Mouse (Mus musculus): ENCODE results near the gene Arl4d. TPM values are rescaled to one million over a fixed set of nuclear protein-coding genes. Genes with fewer than 3 reads are reported as not detected.

The Arl4d gene
- polyA plus RNA-seq, 1 experiment from 2014 or later, result 8.4 TPM

DNA sequence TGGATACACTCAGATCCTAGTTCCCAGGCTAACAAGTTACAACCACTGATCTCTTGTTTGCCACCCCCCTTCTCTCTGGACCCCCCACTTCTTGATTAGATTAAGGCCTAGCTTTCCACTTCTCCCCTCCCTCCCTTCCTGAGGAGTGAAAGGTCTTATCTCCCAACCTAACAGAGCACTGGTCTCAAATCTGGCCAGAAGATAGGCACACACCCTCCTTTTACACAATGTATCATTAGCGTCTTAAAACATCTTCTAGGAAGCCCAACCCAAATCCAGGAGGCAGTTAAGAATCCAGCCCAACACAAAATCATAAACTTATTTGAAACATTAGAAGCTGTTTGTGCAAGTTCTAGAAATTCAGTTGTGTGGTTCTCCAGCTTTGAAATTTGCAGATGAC, 5.0 kb downstream of the Arl4d start:
- Histone ChIP-seq H3K36me3 (no peaks in the 10 kb centered on the region), H3K4me3 (replicated peaks) (no peak overlapping the region), H3K4me2 (replicated peaks) (no peak overlapping the region), H3K9ac (replicated peaks) (no peak overlapping the region), H3K27ac (no peak overlapping the region), H3K27me3 (peaks cover 10% of the 10 kb centered on the region), H3K4me1 (replicated peaks) (peaks cover 25% of the 10 kb centered on the region), H3K9me3 (no peaks in the 10 kb centered on the region)
- ATAC-seq, result no peak
- 89% methylated on average over 1 of the region's 1 CpGs for WGBS

DNA sequence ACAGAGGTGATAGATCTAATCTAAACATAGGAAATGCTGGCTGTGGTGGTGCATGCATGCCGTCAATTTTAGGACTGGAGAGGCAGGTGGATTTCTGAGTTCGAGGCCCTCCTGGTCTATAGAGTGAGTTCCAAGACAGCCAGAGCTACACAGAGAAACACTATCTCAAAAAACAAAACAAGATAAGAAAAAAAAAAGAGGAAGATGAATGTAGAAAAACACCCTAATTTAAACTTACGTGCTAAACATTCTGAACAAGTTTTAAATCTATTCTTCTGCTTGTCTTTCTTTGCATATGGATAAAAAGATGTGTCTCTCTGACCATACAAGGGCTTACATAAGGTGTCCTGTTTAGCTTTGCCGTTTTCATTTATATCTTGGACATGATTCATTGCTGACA, 5.9 kb downstream of the Arl4d start:
- ATAC-seq, result no peak
- H3K4me3 ChIP-seq (replicated peaks), result no peak overlapping the region
- 93% methylated on average over 4 of the region's 4 CpGs for WGBS
- peaks cover 20% of the 10 kb centered on the region for H3K4me1 ChIP-seq (replicated peaks)
- peaks cover 9% of the 10 kb centered on the region for H3K27me3 ChIP-seq
- no peak overlapping the region for H3K4me2 ChIP-seq (replicated peaks)
- H3K9ac ChIP-seq (replicated peaks), result no peak overlapping the region
- no peak overlapping the region for H3K27ac ChIP-seq
- no peaks in the 10 kb centered on the region for H3K9me3 ChIP-seq
- H3K36me3 ChIP-seq, result no peaks in the 10 kb centered on the region

DNA sequence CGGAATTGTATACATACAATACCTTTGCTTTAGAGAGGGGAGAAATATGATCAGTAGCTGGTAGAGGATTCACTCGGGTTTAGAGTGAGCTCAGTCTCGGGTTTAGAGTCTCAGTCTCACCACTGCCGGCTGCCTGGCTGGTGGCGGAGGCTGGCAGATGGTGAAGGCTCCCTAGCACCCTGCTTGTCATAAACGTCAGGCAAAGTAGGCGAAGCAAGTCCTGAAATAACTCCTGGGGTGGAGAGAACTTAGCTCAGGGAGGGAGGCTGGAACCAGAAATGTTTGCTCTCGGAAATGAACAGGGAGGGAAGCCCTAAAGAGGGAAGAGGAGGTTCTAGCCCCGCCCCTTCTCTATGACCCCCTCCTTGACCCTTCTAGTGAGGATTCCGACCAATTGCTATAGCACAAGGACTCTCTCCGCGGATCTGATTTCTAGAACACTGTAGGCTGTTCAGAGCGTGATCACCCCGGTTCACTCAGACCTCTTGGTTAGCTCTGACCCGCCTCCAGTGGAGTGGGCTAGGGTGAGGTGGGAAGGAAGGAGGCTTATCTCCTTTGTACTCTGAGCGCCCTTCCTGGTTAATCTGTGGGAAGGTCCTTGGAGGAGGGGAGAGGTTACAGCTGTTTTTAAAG, 7.8 kb downstream of the Arl4d start:
- no peak for ATAC-seq
- no peak overlapping the region for H3K4me3 ChIP-seq (replicated peaks)
- H3K4me2 ChIP-seq (replicated peaks), result no peak overlapping the region
- 38% methylated on average over 16 of the region's 16 CpGs for WGBS
- no peak overlapping the region for H3K27ac ChIP-seq
- H3K9ac ChIP-seq (replicated peaks), result no peak overlapping the region
- no peaks in the 10 kb centered on the region for H3K36me3 ChIP-seq
- no peaks in the 10 kb centered on the region for H3K27me3 ChIP-seq
- H3K4me1 ChIP-seq (replicated peaks), result peaks cover 11% of the 10 kb centered on the region
- H3K9me3 ChIP-seq, result no peaks in the 10 kb centered on the region

DNA sequence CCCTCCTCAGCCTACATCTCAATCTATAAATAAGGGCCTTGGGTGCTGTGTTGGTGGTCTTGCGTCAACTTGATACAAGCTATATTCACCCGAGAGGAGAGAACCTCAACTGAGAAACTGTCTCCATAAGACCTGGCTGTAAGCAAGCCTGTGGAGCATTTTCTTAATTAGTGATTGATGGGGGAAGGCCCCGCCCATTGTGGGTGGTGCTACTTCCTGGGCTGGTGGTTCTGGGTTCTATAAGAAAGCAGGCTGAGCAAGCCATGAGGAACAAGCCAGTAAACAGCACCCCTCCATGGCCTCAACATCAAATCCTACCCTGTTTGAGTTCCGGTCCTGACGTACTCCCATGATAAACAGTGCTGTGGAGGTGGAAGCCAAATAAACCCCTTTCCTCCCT, 8.8 kb downstream of the Arl4d start:
- H3K36me3 ChIP-seq, result no peaks in the 10 kb centered on the region
- H3K27me3 ChIP-seq, result no peaks in the 10 kb centered on the region
- H3K4me2 ChIP-seq (replicated peaks), result no peak overlapping the region
- WGBS, result 86% methylated on average over 5 of the region's 5 CpGs
- H3K9me3 ChIP-seq, result no peaks in the 10 kb centered on the region
- H3K4me3 ChIP-seq (replicated peaks), result no peak overlapping the region
- H3K4me1 ChIP-seq (replicated peaks), result peaks cover 3% of the 10 kb centered on the region; the same call in 1 of the 2 replicates
- H3K9ac ChIP-seq (replicated peaks), result no peak overlapping the region
- ATAC-seq, result no peak
- no peak overlapping the region for H3K27ac ChIP-seq

DNA sequence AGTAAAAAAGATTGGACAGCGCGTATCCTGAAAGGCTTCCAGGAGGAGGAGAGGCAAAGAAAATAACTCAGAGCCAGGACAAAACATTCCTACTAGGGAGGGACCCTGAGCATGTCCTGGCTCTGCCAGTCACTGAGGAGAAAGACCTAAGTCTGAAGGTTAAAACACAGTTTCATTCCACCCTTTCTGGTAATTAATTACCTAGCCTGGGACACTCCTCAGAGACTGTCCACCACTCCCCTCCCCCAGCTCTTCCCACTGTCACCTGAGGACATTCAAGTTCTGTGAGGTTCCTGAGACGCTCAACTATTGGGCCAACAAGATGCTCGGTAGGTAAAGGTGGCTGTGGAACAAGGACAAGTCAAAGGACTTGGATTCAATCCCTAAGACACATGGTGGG, 10.0 kb downstream of the Arl4d start:
- no peaks in the 10 kb centered on the region; the same call in 1 of the 2 replicates for H3K4me1 ChIP-seq (replicated peaks)
- no peak overlapping the region for H3K4me2 ChIP-seq (replicated peaks)
- no peak for ATAC-seq
- H3K4me3 ChIP-seq (replicated peaks), result no peak overlapping the region
- H3K27ac ChIP-seq, result no peak overlapping the region
- no peaks in the 10 kb centered on the region for H3K9me3 ChIP-seq
- H3K36me3 ChIP-seq, result no peaks in the 10 kb centered on the region
- H3K27me3 ChIP-seq, result no peaks in the 10 kb centered on the region
- H3K9ac ChIP-seq (replicated peaks), result no peak overlapping the region
- WGBS, result 98% methylated on average over 4 of the region's 4 CpGs

DNA sequence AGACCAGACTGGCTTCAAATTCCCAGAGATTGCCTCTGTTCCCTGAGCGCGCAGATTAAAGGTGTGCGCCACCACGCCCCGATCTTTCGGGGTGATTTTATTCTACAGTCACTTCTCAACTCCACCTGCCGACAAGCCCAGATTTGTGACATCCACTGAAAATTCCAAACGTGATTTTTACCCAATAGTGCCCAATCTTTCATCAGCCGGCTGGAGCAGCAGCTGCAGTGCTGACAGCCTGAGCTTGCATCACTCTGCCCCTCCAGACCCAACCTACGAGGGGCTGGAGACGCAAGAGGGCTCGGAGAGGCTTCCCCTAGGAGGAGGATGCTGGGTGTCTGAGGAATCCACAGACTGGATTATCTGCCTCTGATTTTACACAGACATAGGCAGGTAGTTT, 12.3 kb downstream of the Arl4d start:
- no peaks in the 10 kb centered on the region for H3K9me3 ChIP-seq
- no peak overlapping the region for H3K4me2 ChIP-seq (replicated peaks)
- no peak overlapping the region for H3K4me3 ChIP-seq (replicated peaks)
- no peaks in the 10 kb centered on the region for H3K36me3 ChIP-seq
- H3K27me3 ChIP-seq, result no peaks in the 10 kb centered on the region
- no peak overlapping the region for H3K27ac ChIP-seq
- peaks cover 9% of the 10 kb centered on the region for H3K4me1 ChIP-seq (replicated peaks)
- no peak for ATAC-seq
- 86% methylated on average over 12 of the region's 12 CpGs for WGBS
- no peak overlapping the region for H3K9ac ChIP-seq (replicated peaks)

DNA sequence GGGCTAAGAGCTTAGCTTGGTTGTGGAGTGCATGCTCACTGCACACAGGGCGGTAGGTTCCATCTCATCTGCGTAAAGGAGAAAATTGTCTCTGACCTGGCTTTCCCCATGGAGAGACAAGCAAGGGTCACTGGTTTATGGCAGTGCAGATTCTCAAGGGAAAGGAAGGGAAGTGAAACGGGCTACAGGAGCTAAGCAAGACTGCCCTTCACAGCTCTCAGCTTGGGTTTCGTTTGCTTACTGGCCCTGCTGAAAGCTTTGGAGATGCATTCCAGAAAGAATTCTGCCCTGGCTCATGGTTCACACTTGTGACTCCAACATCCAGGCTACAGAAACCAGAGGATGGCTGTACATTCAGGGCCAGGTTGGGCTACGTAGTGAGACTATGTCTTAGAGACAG, 13.4 kb downstream of the Arl4d start:
- WGBS, result 78% methylated on average over 5 of the region's 5 CpGs
- Histone ChIP-seq H3K27ac (no peak overlapping the region), H3K9ac (replicated peaks) (no peak overlapping the region), H3K27me3 (no peaks in the 10 kb centered on the region), H3K36me3 (no peaks in the 10 kb centered on the region), H3K9me3 (no peaks in the 10 kb centered on the region), H3K4me1 (replicated peaks) (peaks cover 9% of the 10 kb centered on the region), H3K4me3 (replicated peaks) (no peak overlapping the region), H3K4me2 (replicated peaks) (no peak overlapping the region)
- ATAC-seq, result no peak

DNA sequence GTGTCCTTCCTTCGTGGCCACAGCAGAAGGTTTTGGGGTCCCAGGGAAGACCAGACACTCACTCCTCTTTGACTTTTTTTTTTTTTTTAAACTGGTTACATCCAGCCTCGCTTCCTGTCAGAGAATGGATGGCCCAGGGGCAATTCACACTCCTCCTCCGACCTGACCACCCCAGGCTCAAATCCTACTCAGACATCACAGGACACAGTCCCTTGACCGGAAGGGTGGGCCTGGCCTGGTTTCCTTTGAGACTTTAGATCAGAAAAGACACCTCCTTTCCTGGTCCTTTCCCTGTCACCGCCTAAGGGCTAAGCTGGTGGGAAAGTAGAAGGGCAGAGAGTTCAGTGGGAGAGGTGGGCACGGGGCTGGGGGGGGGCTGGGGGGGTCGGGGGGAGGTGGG, 14.6 kb downstream of the Arl4d start:
- Histone ChIP-seq H3K27ac (no peak overlapping the region), H3K9me3 (no peaks in the 10 kb centered on the region), H3K9ac (replicated peaks) (no peak overlapping the region), H3K4me1 (replicated peaks) (peaks cover 9% of the 10 kb centered on the region), H3K27me3 (no peaks in the 10 kb centered on the region), H3K4me3 (replicated peaks) (no peak overlapping the region), H3K4me2 (replicated peaks) (no peak overlapping the region), H3K36me3 (no peaks in the 10 kb centered on the region)
- 67% methylated on average over 5 of the region's 7 CpGs for WGBS
- no peak for ATAC-seq

DNA sequence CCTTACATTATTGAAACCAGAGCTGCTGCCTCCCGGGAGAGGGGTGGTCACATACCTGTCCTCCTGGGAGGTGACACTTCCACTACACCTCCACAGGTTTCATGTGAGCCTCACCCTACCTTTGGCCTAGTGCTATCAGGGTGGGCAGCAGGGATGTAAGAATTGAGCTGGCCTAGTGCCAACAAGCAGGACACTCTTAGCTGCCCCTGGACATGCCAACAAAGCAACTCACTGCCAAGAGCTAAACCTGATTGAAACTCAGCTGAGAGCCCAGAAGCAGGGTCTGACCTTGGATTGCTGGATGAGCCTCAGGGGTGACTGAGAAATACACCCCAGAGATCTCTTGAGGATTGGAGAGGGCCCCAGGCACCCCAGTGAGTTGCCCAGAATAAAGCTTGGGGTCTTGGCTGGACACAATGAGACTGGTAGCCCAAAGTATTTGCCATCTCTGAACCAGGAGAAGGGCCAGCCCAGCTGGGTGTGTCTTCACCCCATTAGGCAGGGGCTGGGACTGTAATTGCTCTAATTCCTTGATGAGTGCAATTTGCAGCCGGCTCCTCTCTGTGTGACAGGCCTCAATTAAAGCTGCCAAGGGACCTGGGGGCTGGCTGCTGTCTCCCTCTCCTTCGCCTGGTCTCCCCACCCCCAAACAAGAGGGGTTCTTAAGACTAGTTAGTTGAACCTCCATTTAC, 15.4 kb downstream of the Arl4d start:
- no peak for ATAC-seq
- Histone ChIP-seq H3K9me3 (no peaks in the 10 kb centered on the region), H3K4me1 (replicated peaks) (peaks cover 9% of the 10 kb centered on the region), H3K4me2 (replicated peaks) (no peak overlapping the region), H3K27me3 (no peaks in the 10 kb centered on the region), H3K36me3 (no peaks in the 10 kb centered on the region), H3K27ac (peak overlapping the region; percentile 51), H3K4me3 (replicated peaks) (no peak overlapping the region), H3K9ac (replicated peaks) (no peak overlapping the region)
- WGBS, result 36% methylated on average over 3 of the region's 3 CpGs

DNA sequence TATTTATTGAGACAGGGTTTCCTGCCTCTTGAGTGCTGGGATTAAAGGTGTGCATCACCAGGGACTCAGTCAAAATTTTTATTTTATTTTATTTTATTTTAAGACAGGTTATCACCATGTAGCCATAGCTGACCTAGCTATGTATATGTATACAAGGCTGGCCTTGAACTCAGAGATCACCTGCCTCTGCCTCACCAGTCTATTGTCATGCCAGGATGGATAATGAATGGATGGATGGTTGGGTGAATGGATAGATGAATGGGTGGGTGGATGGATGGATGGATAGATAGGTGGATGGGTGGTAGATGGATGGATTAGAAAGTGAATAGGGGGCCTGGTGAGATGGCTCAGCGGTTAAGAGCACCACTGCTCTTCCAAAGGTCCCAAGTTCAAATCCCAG, 16.6 kb downstream of the Arl4d start:
- Histone ChIP-seq H3K36me3 (no peaks in the 10 kb centered on the region), H3K9ac (replicated peaks) (no peak overlapping the region)

DNA sequence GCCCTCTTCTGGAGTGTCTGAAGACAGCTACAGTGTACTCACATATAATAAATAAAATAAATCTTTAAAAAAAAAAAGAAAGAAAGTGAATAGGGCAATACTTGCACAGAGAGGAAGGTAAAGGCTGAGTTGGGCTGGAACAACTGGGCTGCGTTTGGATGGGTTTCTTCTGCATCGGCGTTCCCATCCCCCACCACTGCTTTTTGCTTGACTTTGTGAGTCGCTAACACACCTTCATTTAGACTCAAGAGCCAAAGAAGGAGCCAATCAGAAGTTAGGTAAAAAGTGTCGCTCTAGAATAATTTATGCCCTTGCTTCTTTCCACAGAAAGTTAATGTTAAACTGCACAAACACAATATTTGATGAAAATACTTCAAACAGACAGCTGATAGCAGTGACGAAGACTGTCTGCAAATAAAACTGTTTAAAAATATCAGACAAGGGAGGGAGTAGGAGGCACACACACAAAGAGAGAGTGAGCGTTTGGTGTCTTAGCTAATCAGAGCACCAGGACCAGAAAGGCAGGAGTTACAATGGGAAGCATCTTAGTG, 17.1 kb downstream of the Arl4d start:
- H3K27ac ChIP-seq, result no peak overlapping the region
- ATAC-seq, result no peak
- WGBS, result 80% methylated on average over 7 of the region's 7 CpGs

More for the DNA sequence above, 16.6 kb downstream of the Arl4d start:
- H3K4me3 ChIP-seq (replicated peaks), result no peak overlapping the region
- H3K27ac ChIP-seq, result no peak overlapping the region
- 83% methylated on average over 1 of the region's 1 CpGs for WGBS
- H3K27me3 ChIP-seq, result no peaks in the 10 kb centered on the region
- ATAC-seq, result no peak
- H3K9me3 ChIP-seq, result no peaks in the 10 kb centered on the region
- peaks cover 9% of the 10 kb centered on the region for H3K4me1 ChIP-seq (replicated peaks)
- H3K4me2 ChIP-seq (replicated peaks), result no peak overlapping the region

DNA sequence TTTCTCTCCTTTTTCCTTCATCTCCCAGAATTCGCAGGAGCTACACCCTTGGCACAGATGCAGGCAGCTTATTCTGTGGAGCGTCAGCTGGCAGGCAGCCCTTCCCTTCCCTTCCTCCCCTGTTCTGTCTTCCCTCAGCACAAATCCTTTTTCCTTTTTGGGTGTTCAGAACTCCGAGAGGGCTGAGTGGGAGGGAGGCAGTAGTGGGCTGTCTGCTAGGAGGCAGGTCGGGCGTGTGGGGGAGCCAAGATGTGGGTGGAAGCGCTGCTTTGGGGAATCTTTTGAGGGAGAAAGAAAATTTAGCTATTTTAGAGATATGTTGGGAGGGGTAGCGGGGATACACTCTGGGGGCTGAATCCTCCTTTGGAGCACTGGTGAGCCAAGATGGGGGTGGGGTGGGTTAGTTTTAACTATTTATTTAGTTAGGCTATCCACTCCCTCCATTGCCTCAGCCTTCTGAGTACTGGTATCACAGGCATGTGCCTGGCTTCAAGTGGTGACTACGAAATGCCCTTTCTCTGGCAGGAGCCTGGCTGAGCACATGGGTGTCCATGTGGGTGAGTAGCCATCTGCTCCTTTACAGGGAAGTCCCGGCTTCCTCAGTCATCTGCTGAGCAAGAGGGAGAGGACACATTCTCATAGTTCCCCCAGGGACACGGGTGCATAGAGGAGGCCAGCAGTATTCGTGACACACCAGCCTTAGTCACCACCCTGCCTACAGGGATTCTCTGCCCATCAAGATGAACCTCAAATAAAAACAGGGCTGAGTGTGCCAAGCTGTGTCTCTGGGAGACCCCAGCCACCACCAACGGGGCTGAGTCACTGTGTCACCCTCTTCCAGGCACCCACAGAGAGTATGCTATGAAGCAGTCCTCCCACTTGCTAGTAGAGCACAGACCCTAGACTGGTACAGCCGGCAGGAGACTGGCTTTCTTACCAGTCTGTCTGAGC, 22.3 kb downstream of the Arl4d start:
- Histone ChIP-seq H3K27me3 (no peaks in the 10 kb centered on the region), H3K4me2 (replicated peaks) (no peak overlapping the region), H3K27ac (peak overlapping the region; percentile 54; the same call in 1 of the 2 replicates), H3K36me3 (no peaks in the 10 kb centered on the region), H3K4me1 (replicated peaks) (peaks cover 22% of the 10 kb centered on the region), H3K9me3 (no peaks in the 10 kb centered on the region), H3K9ac (replicated peaks) (no peak overlapping the region; the same call in 1 of the 2 replicates), H3K4me3 (replicated peaks) (no peak overlapping the region)
- 0 out of 2 replicates have a peak, but pooled peaks have one; percentile 40 for ATAC-seq
- WGBS, result 65% methylated on average over 13 of the region's 13 CpGs

More for the DNA sequence above, 17.1 kb downstream of the Arl4d start:
- Histone ChIP-seq H3K36me3 (no peaks in the 10 kb centered on the region), H3K4me2 (replicated peaks) (no peak overlapping the region), H3K9ac (replicated peaks) (no peak overlapping the region), H3K4me3 (replicated peaks) (no peak overlapping the region), H3K9me3 (no peaks in the 10 kb centered on the region), H3K4me1 (replicated peaks) (peaks cover 9% of the 10 kb centered on the region), H3K27me3 (no peaks in the 10 kb centered on the region)
